Mouse (Mus musculus) kidney, postnatal 0 days (tissue): ENCODE results near the gene Insl5. TPM values are rescaled to one million over a fixed set of nuclear protein-coding genes. Genes with fewer than 3 reads are reported as not detected.

ENCODE experiments used
- ATAC-seq: fragments of 200-750 bp; cut with Nextera tagmentation; replicated peaks from 2 replicates; pipeline ENCODE4 v1.8.0; 2017; ENCODE audit warnings: low read depth, moderate number of reproducible peaks, moderate TSS enrichment, moderate library complexity; ENCODE audit not compliant: low FRiP score
- DNase-seq: peaks from one replicate; pipeline ENCODE4 v3.0.0-alpha.2; 2016; ENCODE audit warnings: low spot score
- H3K27ac ChIP-seq: fragments of 300-500 bp; sonication (generic); 2 replicates; pipeline ENCODE4 v1.5.1; 2014; ENCODE audit warnings: mild to moderate bottlenecking
- H3K27me3 ChIP-seq: fragments of 300-500 bp; sonication (generic); 2 replicates; pipeline ENCODE4 v1.6.1; 2014; ENCODE audit warnings: low read length, mixed read lengths; ENCODE audit not compliant: insufficient read depth
- H3K36me3 ChIP-seq: fragments of 300-500 bp; sonication (generic); 2 replicates; pipeline ENCODE4 v1.6.1; 2014; ENCODE audit warnings: low read length, mixed read lengths; ENCODE audit not compliant: insufficient read depth
- H3K4me1 ChIP-seq: fragments of 300-500 bp; sonication (generic); replicated peaks from 2 replicates; pipeline ENCODE4 v1.6.1; 2014; ENCODE audit warnings: antibody characterized with exemption, low read length, mixed read lengths; ENCODE audit not compliant: insufficient read depth
- H3K4me2 ChIP-seq: fragments of 300-500 bp; sonication (generic); 2 replicates; pipeline ENCODE4 v1.6.1; 2014; ENCODE audit warnings: mild to moderate bottlenecking, low read length, moderate library complexity, mixed read lengths
- H3K4me3 ChIP-seq: fragments of 300-500 bp; sonication (generic); replicated peaks from 2 replicates; pipeline ENCODE4 v1.5.1; 2014; ENCODE audit warnings: low read depth, low read length
- H3K9ac ChIP-seq: fragments of 300-500 bp; sonication (generic); 2 replicates; pipeline ENCODE4 v1.6.1; 2014; ENCODE audit warnings: low read depth, low read length
- H3K9me3 ChIP-seq: fragments of 300-500 bp; sonication (generic); replicated peaks from 2 replicates; pipeline ENCODE4 v1.6.1; 2016; ENCODE audit warnings: low read length, inconsistent platforms, mixed read lengths
- CTCF ChIP-seq: IDR thresholded peaks from 2 replicates; pipeline ENCODE4 v1.5.1; 2016; ENCODE audit warnings: antibody characterized with exemption, low read depth, mild to moderate bottlenecking, moderate library complexity
- WGBS: fragments of 180-500 bp; shearing (Covaris S2); extraction: QIAGEN DNeasy Blood & Tissue Kit; methylation state at CpG from one replicate; pipeline ENCODE4 v1.1.7; 2014; 5-methylcytosine and 5-hydroxymethylcytosine counted together
- polyA plus RNA-seq: library from polyadenylated mRNA; unstranded; fragments of >200 nt; fragmentation: Nextera tagmentation; extraction: Ambion mirVana; gene quantifications from 2 replicates; pipeline ENCODE4 v1.2.1, GENCODE M21; 2015

The Insl5 gene
- polyA plus RNA-seq, 1 experiment from 2014 or later = not detected

- H3K36me3 ChIP-seq = no peaks in the 10 kb centered on the region
- no peaks in the 10 kb centered on the region for H3K4me1 ChIP-seq
- H3K27me3 ChIP-seq = no peaks in the 10 kb centered on the region
- WGBS = 68% methylated on average over 3 of the region's 3 CpGs
- H3K27ac ChIP-seq = no peak overlapping the region
- no peak overlapping the region for H3K4me2 ChIP-seq
- no peaks in the 10 kb centered on the region for H3K9me3 ChIP-seq
- no peak for TF ChIP-seq CTCF
- DNase-seq (no peak), ATAC-seq (no peak)
- no peak overlapping the region for H3K9ac ChIP-seq
- H3K4me3 ChIP-seq = no peak overlapping the region
These were observed 35.0 kb downstream of the Insl5 start for GRCm38 (mm10) chr4:102991685-102992084.

- Histone ChIP-seq H3K4me1 (no peaks in the 10 kb centered on the region), H3K27me3 (no peaks in the 10 kb centered on the region), H3K9me3 (no peaks in the 10 kb centered on the region), H3K9ac (no peak overlapping the region), H3K36me3 (no peaks in the 10 kb centered on the region), H3K4me3 (no peak overlapping the region), H3K27ac (no peak overlapping the region), H3K4me2 (no peak overlapping the region)
- WGBS = 72% methylated on average over 11 of the region's 11 CpGs
- no peak for TF ChIP-seq CTCF
- no peak for DNase-seq
- ATAC-seq = no peak
These were observed 35.9 kb downstream of the Insl5 start for GRCm38 (mm10) chr4:102990595-102991340.

DNA sequence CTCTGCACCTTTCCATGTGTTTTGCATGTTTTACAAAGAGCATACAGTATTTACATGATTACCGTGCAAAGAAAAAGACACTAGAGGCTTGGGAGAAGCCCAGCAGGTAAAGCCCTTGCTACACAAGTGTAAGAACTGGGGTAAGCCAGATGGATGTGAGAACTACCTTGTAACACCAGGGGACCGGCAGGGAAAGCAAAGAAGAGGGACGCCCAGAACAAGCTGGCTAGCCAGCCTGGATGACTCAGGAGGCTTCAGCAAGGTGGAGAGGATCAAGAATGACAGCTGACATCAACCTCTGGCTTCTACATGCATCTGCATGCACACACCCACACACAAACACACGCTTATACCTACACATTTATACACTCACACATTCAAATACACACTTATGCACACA, 36.6 kb downstream of the Insl5 start:
- no peaks in the 10 kb centered on the region for H3K36me3 ChIP-seq
- H3K4me1 ChIP-seq = no peaks in the 10 kb centered on the region
- WGBS = 83% methylated on average over 4 of the region's 4 CpGs
- no peak overlapping the region for H3K9ac ChIP-seq
- ATAC-seq = no peak
- no peaks in the 10 kb centered on the region for H3K27me3 ChIP-seq
- no peak for TF ChIP-seq CTCF
- no peak for DNase-seq
- H3K27ac ChIP-seq = no peak overlapping the region
- no peak overlapping the region for H3K4me2 ChIP-seq
- H3K9me3 ChIP-seq = no peaks in the 10 kb centered on the region
- H3K4me3 ChIP-seq = no peak overlapping the region

DNA sequence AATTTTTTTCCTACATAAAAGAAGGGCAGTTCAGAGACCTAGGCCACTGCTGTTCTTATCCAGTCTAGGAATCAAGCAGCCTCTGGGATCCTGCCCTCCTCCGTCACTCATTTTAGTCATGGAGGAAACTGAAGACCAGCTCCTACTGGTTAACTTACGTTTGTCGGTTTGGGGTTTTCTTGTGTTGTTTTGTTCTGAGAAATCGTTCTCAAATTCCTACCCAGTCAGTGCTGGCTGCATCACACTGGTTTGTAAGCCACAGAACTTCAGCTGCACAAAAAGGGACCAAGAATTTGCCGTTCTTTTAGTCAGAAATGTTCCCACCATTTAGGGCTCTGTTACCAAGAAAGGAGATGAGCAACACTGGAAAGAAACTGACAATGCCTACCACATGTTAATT, 37.3 kb downstream of the Insl5 start:
- Histone ChIP-seq H3K9ac (no peak overlapping the region), H3K27ac (no peak overlapping the region), H3K4me3 (no peak overlapping the region), H3K4me1 (no peaks in the 10 kb centered on the region), H3K36me3 (no peaks in the 10 kb centered on the region), H3K27me3 (no peaks in the 10 kb centered on the region), H3K9me3 (no peaks in the 10 kb centered on the region), H3K4me2 (no peak overlapping the region)
- no peak for ATAC-seq
- no peak for DNase-seq
- 72% methylated on average over 5 of the region's 5 CpGs for WGBS
- no peak for TF ChIP-seq CTCF

DNA sequence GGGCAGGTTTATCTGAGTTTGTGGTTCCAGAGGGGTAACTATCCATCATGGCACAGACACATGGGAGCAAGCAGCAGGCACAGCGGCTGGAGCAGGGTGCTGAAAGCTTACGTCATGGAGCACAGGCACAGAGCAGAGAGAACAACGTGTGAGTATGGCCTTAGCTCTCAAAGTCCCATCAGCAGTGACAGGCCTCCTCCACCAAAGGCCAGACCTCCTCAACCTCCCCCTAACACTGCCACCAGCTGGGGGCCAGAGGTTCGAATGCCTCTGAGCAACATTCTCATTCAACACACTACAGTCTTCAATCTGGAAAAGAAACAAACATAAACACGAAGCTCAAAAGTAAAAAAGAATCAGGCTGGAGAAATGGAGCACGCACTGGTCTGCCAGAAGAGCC, 38.1 kb downstream of the Insl5 start:
- H3K9ac ChIP-seq = no peak overlapping the region
- no peaks in the 10 kb centered on the region for H3K27me3 ChIP-seq
- H3K4me2 ChIP-seq = no peak overlapping the region
- WGBS = 68% methylated on average over 6 of the region's 6 CpGs
- H3K36me3 ChIP-seq = no peaks in the 10 kb centered on the region
- H3K4me3 ChIP-seq = no peak overlapping the region
- no peak for TF ChIP-seq CTCF
- H3K27ac ChIP-seq = no peak overlapping the region
- DNase-seq (no peak), ATAC-seq (no peak)
- no peaks in the 10 kb centered on the region for H3K9me3 ChIP-seq
- H3K4me1 ChIP-seq = no peaks in the 10 kb centered on the region

DNA sequence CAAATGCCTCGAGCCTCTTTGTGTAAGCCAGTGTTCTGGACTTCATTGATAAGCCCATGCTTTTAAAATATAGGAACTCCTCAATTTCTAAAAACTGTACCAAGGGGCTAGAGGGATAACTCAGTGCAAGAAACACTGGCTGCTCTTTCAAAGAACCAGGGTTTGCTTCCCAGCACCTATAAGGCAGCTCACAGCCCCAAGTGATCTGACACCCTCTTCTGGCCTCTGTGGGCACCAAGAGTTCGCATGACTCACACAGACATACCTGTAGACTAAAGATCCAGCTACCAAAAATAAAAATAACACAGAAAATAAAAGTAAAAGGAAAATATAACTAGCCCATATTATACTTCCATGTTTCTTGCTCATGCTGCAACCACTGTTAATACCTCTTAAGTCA, 38.9 kb downstream of the Insl5 start:
- no peaks in the 10 kb centered on the region for H3K9me3 ChIP-seq
- H3K36me3 ChIP-seq = no peaks in the 10 kb centered on the region
- no peaks in the 10 kb centered on the region for H3K27me3 ChIP-seq
- DNase-seq (no peak), ATAC-seq (no peak)
- H3K27ac ChIP-seq = no peak overlapping the region
- no peaks in the 10 kb centered on the region for H3K4me1 ChIP-seq
- no peak for TF ChIP-seq CTCF
- H3K9ac ChIP-seq = no peak overlapping the region
- 87% methylated on average over 2 of the region's 2 CpGs for WGBS
- no peak overlapping the region for H3K4me2 ChIP-seq
- no peak overlapping the region for H3K4me3 ChIP-seq

DNA sequence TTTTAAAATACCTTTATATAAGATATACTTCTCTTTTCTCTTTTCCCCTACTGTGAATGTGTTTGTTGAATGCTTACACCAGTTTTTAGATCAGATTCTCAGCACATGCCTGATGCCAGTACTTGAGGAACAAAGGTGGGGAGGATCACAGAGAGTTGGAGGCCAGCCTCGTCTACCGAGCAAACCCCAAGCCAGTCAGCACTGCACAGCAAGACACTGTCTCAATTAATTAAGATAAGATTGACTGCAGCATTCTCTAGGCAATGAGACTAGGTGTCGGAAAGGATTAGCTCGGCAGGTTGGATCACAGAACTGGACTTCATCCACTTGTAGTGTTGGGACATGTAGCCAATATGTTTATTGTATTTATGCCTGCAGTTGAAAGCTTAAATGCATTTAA, 39.3 kb downstream of the Insl5 start:
- no peak overlapping the region for H3K4me3 ChIP-seq
- WGBS = 74% methylated on average over 4 of the region's 4 CpGs

More for the DNA sequence above, 39.3 kb downstream of the Insl5 start:
- Histone ChIP-seq H3K36me3 (no peaks in the 10 kb centered on the region), H3K27me3 (no peaks in the 10 kb centered on the region), H3K4me1 (no peaks in the 10 kb centered on the region), H3K27ac (no peak overlapping the region), H3K4me2 (no peak overlapping the region), H3K9ac (no peak overlapping the region), H3K9me3 (no peaks in the 10 kb centered on the region)
- no peak for TF ChIP-seq CTCF
- ATAC-seq (no peak), DNase-seq (no peak)
